Mouse (Mus musculus): ENCODE data around the gene Epb41l1.

The Epb41l1 gene

DNA sequence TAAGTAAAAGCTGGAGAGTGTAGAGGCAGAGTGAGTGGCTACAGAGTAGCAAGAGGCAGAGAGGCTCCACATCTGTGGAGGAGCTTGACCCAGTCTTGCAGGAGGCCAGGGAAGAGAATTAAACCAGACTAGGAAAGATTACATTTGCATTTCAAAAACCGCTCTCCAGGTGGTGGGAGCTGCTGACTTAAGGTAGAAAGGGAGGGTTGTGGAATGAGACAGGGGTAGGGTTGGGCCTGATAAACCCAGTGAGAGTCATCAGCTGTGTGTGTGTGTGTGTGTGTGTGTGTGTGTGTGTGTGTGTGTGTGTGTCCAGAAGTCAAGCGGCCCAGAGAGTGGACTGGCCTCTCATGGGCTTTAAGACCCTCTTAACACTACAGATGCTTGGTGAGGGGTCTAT, 4.9 kb downstream of the Epb41l1 start:
- no peak for DNase-seq (ENCODE audit: low spot score)

DNA sequence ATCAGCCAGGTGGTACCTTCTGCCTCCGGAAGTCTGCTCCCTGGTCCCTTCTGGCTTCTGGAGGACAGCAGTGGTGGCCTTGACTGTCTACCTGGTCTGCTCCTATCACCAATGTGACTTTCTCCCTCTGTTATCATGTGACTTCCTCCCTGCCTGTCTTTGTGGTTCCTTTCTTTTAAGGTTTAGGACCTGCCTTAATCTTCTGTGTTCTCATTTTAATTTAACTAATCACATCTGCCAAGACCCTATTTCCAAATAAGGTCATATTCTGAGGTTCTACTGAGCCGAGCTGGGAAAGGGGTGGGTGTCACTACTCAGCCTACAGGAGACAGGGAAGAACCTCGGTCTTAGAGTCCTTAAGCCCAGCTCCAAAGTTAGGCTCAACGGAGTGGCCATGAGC, 5.4 kb downstream of the Epb41l1 start:
- no peak for DNase-seq (ENCODE audit: low spot score)

DNA sequence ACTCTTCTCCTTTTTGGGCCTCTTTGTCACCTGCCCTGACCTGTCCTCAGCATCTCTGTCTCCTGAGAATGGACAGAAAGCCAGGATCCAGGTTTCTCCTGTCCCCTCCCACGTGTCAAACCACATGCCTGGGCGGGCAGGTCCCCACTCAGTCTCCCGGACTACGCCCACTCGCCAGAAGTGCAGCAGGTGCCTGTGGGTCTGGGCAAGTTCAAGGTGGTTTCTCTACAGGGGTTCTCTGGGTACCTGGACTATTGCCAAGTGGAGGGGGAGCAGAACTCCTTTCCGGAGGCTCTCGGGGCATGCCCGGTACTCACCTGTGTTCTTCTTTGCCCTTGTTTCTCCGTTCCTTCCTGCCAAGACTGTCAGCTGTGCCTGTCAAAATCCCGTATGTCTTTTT, 9.1 kb downstream of the Epb41l1 start:
- DNase-seq (ENCODE audit: low spot score), result no peak

DNA sequence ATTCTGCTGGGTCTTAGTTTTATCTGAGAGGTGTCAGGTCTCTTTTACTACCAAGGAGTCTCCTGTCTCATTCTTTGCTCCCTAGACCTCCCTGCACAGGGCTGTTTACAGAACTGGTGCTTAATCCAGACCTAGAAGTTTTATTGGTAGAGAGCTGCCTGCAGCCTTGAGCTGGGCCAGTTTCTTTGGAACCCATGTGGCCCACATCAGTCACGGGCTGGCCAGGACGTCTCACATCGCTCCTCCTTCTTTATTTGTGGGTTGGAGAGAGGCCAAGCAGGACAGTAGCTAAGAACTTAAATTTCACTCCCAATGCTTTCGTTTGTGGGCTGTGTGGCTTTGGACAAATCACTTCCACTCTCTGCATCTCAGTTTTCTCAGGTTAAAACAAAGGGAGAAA, 9.6 kb downstream of the Epb41l1 start:
- no peak for DNase-seq (ENCODE audit: low spot score)

DNA sequence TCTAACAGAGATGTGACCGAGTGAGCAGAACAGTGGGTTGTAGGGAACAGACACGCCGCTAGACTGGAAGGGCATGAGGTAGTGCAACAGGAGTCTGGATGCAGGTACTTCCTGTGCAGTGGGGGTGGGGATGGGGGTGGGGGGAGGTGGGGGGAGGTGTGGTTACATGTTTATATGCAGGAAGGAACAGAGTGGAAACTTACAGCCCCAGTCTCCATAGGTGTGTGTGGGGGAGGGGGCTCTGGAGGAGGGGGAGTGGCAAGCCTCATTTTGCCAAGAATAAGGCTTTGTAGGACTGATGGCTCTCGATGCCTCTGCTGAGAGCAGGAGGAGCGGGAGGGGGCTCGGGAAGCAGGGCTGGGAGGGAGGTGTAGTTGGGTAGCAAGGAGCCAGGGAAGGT, 10.7 kb downstream of the Epb41l1 start:
- no peak for DNase-seq (ENCODE audit: low spot score)

- DNase-seq (ENCODE audit: low spot score), result no peak
Measured at GRCm38 (mm10) chr2:156432086-156432485, 11.4 kb downstream of the Epb41l1 start.

GRCm38 (mm10) chr2:156432874-156433868, 12.5 kb downstream of the Epb41l1 start:
- peak; percentile 25 for DNase-seq (ENCODE audit: low spot score)

DNA sequence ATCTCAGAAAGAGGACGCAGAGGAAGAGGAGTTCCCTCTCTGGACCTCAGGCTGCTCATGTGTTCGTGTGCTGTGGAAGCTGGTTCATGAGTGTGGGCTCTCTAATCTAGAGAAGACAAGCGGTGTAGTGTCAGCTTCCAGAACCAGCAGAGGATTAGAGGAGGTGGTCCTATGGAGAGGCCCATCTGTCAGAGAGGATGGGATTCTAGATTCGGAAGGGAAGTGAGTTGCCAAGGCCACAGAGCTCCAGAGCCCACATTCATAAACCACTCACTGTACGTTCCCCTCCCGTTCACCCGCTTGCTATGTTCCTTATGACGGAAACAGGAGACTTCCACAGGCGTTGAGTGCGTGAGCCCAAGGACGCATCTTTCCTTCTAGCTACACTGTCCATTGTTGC, 16.9 kb downstream of the Epb41l1 start:
- no peak for DNase-seq (ENCODE audit: low spot score)

- no peak for DNase-seq (ENCODE audit: low spot score)
Measured at GRCm38 (mm10) chr2:156439666-156440462, 19.2 kb downstream of the Epb41l1 start.

GRCm38 (mm10) chr2:156441909-156442308, 21.2 kb downstream of the Epb41l1 start:
- DNase-seq (ENCODE audit: low spot score), result no peak

GRCm38 (mm10) chr2:156443323-156443722, 22.6 kb downstream of the Epb41l1 start:
- DNase-seq (ENCODE audit: low spot score), result no peak

- no peak for DNase-seq (ENCODE audit: low spot score)
Measured at GRCm38 (mm10) chr2:156446489-156447035, 25.9 kb downstream of the Epb41l1 start.

DNA sequence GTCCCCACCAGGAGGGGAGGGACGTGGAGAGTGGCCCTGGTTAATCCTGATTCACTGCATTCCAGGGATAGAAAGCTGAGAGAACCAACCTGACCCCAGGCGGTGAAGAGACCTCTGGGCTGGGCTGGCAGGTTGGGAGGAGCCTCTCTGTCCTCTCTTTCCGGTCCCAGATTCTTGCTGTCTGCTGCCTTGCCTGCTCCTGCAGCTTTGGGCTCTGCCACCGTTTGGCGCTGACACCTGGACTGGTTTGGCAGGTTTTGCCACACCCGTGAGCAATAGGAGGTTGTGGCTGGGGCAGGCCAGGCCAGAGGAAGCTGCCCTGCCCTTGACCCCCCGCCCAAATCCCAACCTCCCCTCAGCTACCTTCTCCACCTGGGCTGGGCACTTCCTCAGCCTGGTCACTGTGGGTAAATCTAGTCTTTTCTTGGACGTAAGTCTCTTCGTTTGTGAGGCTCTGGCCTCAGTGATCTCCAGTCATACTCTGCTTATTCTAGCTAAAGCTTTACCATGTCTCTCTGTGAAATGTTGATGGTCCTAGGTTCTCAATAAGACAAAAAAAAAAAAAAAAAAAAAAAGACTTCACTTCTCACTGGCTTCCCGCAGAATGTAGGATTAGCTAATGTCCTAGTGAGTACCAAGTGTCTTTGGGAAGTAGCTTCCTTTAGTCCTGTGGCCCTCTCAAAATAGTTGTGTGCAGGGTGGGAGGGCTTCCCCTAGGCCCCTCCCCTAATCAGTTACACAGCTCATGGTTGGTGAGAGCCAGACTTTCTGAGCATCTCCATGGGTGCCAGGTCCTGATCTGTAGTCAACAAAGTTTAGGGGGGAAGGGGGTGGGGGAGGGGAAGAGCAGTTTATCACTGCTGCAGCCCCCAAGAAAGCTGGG, 26.9 kb downstream of the Epb41l1 start:
- DNase-seq (ENCODE audit: low spot score), result peak; percentile 28

DNA sequence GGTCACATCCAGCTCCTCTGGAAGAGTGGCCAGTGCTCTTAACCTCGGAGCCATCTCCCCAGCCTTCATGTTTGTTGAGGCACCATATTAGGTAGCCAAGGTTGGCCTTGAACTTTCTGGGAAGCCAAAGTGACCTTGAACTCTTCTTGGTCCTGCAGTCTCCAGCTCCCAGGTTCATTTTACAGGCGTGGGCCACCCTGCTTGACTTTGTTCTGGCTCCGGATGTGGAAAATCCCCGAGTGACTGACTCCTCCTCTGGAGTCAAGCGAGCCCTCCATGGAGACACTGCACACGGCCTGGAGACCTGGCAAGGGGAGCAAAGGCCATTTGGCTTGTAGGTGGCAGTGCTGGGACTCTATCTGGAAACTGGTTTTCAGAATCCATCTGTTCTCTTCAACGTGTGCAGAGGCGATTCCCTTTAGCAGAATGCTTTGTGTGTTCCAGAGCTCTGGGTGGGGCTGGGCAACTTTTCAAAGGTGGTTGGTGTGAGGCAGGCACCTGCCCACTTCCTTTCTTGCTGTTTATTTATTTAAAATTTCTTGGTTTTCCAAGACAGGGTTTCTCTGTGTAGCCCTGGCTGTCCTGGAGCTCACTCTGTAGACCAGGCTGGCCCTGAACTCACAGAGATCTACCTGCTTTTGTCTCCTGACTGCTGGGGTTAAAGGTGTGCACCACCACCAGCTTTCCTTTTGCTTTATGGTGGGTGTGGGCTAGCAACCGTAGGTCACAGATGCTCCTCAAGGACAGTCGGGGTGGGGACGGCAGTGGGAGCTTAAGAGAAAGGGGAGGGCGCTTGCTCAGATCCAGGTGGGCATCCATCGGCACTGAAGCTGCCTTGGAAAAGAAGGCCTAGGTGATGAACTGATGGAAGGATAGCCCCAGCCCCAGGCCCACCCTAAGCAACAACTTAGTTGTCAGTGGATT, 30.8 kb downstream of the Epb41l1 start:
- DNase-seq (ENCODE audit: low spot score), result no peak

GRCm38 (mm10) chr2:156452149-156452536, 31.4 kb downstream of the Epb41l1 start:
- no peak for DNase-seq (ENCODE audit: low spot score)

DNA sequence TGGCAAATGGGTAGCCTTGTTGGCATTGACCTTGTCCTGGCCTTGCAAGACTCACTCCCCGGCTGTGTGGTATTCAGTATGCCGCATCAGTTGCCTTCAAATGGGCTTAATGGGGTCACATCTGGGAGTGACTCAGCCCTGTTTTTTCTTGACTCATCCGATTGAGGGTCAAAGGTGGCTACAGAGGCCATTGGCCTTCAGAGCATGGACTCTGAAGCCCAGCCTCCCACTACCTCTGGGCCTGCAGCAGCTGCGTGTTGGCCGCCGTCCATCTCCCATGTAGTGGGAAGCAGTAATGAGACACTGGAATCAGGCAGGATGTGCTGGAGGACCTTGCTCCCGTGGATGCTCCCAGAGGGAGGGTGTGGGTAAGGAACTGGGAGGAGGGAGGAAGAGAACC, 33.1 kb downstream of the Epb41l1 start:
- peak; percentile 48 for DNase-seq (ENCODE audit: low spot score)

DNA sequence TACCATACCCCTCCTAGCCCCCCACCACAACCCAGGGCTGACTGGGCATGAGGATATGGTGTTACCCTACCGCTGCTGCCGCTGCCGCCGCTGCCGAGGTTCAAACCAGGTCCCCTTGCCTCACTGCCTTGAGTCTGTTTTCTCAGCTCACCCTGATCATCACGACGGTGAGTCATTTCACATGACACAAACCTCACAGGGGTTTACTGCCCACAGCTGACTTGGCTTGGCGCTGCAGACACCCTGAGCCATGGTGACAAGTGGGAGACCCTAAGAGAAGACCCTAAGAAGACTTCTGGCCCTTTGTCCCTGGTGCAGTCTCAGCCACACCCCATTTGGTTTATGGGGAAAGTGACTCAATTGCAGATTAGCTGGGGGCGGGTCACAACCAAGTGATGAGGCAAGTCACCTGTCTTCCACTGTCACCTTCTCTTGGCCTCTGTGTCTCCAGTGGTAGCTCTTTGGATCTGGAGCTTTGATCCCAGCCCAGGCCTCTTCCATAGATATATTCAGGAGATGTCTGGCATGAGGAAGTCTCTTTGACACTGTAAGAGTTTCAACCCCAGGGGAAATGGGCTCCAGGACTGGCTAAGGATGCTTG, 34.9 kb downstream of the Epb41l1 start:
- no peak for DNase-seq (ENCODE audit: low spot score)

DNA sequence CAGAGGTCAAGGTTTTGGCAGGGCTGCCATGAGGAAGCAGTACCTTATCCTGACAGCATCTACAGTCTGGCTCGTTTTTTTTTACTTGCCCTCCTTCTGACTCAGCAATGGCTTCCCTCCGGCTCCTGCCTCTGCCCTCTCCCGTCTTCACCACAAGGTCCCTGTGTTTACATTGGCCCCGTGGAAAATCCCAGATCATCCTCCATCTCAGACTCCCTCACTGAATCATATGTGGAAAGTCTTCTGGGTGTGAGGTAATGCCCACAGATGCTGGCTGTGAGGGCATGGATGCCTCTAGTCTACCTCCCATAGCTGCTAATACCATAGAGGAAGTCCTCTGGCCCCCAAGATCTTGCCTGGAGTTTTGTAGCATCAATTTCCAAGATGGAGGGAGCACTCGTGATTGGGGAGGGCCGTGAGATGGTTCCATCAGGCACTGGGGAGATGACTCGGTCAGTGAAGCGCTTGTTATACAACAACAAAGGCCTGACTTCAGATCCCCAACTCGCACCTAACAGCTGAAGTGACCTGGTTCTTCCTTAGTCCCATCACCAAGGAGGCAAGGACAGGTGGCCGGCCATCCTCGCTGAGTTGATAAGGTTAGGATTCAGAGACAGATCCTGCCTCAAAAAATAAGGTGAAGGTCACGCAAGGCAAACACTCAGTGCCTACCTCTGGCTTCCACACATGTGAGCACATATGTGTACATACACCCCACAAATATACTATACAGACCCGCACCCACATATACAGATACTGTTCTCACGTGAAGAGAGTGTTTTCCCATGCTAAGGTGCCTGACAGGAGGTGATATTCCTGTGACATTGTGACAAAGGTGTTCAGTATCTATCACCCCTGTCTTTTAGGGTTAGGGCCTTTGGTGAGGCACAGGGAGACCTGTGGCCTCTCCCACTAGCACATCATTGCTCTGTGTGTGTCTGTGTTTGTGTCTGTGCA, 36.0 kb downstream of the Epb41l1 start:
- DNase-seq (ENCODE audit: low spot score), result no peak

- DNase-seq (ENCODE audit: low spot score), result no peak
Measured at GRCm38 (mm10) chr2:156457343-156457717, 36.6 kb downstream of the Epb41l1 start.
